Mouse (Mus musculus): ENCODE measurements around the gene Prkab2. TPM values are rescaled to one million over a fixed set of nuclear protein-coding genes. Genes with fewer than 3 reads are reported as not detected.

The Prkab2 gene
- polyA plus RNA-seq, 1 experiment from 2014 or later: 3.1 TPM

DNA sequence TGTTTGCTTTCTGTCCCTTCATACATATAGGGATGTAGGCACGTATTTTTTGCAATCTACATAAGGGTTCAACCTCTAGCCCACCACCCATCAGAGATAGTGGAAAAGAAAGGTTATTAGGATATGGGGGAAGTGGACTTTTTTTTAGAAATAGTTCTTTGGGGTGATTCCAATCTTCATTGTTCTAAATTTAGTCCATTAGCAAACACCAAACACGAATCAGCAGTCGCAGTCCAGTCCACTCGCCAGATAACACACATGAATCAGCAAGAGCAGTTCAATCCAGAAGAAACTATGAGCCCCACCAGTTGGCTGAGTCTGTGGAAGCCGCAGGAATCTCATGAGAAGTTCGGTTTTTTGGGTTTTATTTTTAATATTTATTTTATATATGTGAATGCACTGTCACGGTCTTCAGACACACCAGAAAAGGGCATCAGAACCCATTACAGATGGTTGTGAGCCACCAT lies 16.7 kb downstream of the Prkab2 start, which contains the start of gene Gm17651:
TSS of gene Gm17651 (minus strand) at position 51 of the 467 bp plus-strand sequence.
- Histone ChIP-seq H3K27ac (ENCODE audit: low read length) (no peak within 1 kb of the TSS), H3K4me3 (ENCODE audit: low read depth, low read length) (no peak within 1 kb of the TSS), H3K36me3 (ENCODE audit: insufficient read depth, low read length) (0 out of 2 replicates have a peak, but pooled peaks cover 9% of the 10 kb centered on the region), H3K4me1 (ENCODE audit: insufficient read depth, low read depth, low read length) (no peaks in the 10 kb centered on the region), H3K4me2 (replicated peaks; ENCODE audit: low read depth, low read length) (no peak within 1 kb of the TSS), H3K9ac (replicated peaks; ENCODE audit: low read depth) (no peak within 1 kb of the TSS), H3K9me3 (ENCODE audit: low read length) (no peaks in the 10 kb centered on the region), H3K27me3 (replicated peaks; ENCODE audit: insufficient read depth, low read length) (no peaks in the 10 kb centered on the region)
- WGBS: 81% methylated on average over 7 of the region's 7 CpGs
- DNase-seq (ENCODE audit: low spot score) (no peak), ATAC-seq (no peak)
- TF ChIP-seq EP300 (IDR thresholded peaks at IDR 0.05): no peak
- no peak for TF ChIP-seq CTCF (IDR thresholded peaks at IDR 0.05)

DNA sequence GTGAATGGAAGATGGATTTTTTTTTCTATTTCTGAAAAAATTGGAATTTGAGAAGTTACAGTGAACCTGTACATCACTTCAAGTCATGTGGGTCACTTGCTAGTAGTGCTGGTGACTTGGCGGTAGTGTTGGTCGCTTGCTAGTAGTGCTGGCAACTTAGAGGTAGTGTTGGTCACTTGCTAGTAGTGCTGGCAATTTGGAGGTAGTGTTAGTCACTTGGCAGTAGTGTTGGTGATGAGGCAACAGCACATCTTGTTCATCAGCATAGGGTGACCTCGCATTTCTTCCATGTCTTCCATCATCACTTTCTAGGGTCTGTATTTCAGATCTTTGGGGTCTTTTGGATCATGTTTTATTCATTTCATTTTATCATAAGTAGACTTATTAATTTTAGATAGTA lies 18.1 kb downstream of the Prkab2 start:
- H3K4me2 ChIP-seq (replicated peaks; ENCODE audit: low read depth, low read length): no peak overlapping the region
- 96% methylated on average over 3 of the region's 3 CpGs for WGBS
- H3K9ac ChIP-seq (replicated peaks; ENCODE audit: low read depth): no peak overlapping the region
- DNase-seq (ENCODE audit: low spot score) (no peak), ATAC-seq (no peak)
- H3K27me3 ChIP-seq (replicated peaks; ENCODE audit: insufficient read depth, low read length): no peaks in the 10 kb centered on the region
- H3K9me3 ChIP-seq (ENCODE audit: low read length): no peaks in the 10 kb centered on the region
- H3K36me3 ChIP-seq (ENCODE audit: insufficient read depth, low read length): 0 out of 2 replicates have a peak, but pooled peaks cover 3% of the 10 kb centered on the region
- H3K27ac ChIP-seq (ENCODE audit: low read length): no peak overlapping the region
- H3K4me3 ChIP-seq (ENCODE audit: low read depth, low read length): no peak overlapping the region
- TF ChIP-seq EP300 (IDR thresholded peaks at IDR 0.05) (no peak), CTCF (IDR thresholded peaks at IDR 0.05) (no peak)
- H3K4me1 ChIP-seq (ENCODE audit: insufficient read depth, low read depth, low read length): 0 out of 2 replicates have a peak, but pooled peaks cover under 1% of the 10 kb centered on the region

DNA sequence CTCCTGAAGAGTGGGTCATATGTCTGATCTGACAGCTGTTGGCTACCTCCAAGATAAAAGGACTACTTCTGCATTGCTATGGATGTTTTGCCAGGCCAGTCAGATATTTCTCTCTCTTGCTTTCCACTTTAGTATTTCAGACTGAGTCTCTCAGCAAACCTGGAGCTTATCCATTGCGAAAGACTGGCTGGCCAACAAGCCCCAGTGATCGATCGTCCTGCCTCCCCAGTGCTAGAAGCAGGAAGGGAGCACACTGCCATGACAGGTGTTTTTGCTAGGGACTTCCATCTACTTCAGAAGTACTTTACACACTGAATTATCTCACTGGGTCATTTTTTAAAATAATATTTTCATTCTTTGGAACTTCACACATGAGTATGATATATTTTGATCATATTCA lies 20.4 kb downstream of the Prkab2 start:
- Histone ChIP-seq H3K4me1 (ENCODE audit: insufficient read depth, low read depth, low read length) (peaks cover 11% of the 10 kb centered on the region; the same call in 1 of the 2 replicates), H3K27me3 (replicated peaks; ENCODE audit: insufficient read depth, low read length) (no peaks in the 10 kb centered on the region), H3K9me3 (ENCODE audit: low read length) (no peaks in the 10 kb centered on the region), H3K27ac (ENCODE audit: low read length) (no peak overlapping the region), H3K36me3 (ENCODE audit: insufficient read depth, low read length) (no peaks in the 10 kb centered on the region), H3K4me2 (replicated peaks; ENCODE audit: low read depth, low read length) (no peak overlapping the region), H3K9ac (replicated peaks; ENCODE audit: low read depth) (no peak overlapping the region), H3K4me3 (ENCODE audit: low read depth, low read length) (no peak overlapping the region)
- no peak for DNase-seq (ENCODE audit: low spot score)
- no peak for ATAC-seq
- 81% methylated on average over 3 of the region's 3 CpGs for WGBS
- TF ChIP-seq CTCF (IDR thresholded peaks at IDR 0.05) (no peak), EP300 (IDR thresholded peaks at IDR 0.05) (no peak)

DNA sequence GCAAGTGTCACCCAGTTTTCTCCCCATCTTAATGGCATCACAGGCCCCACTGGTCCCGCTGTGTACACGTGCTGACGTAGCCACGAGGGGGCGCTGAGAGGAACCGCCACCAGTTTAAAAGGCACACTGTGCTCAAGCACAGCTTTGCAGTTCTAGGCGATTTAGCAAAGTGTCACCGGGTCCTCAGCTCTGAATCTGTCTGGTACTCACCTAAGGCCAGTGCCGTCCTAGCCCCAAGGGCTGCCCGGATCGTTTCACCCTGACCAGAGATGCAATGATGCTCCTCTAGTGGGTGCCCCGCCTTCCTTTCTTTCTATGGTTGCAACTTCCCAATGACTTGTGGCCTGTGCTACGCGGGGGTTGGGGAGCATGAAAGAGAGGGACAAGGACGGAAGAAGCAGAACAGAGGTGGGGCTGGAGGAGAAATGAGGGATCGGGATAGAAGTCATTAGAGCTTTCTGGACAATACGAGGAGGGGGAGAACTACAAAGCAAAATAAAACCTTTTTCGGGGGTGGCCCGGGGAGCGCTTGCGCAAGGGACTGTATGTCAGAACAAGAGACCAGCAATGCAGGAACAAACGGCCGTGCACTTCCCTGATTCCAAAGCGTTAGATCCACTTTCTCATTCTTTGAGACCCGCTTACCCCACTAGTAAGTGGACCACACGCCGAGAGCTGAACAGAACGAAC lies 22.8 kb downstream of the Prkab2 start:
- DNase-seq (ENCODE audit: low spot score): peak; percentile 75
- Histone ChIP-seq H3K27me3 (replicated peaks; ENCODE audit: insufficient read depth, low read length) (no peaks in the 10 kb centered on the region), H3K9ac (replicated peaks; ENCODE audit: low read depth) (peak overlapping the region; percentile 23; the same call in 1 of the 2 replicates), H3K4me1 (ENCODE audit: insufficient read depth, low read depth, low read length) (peaks cover 11% of the 10 kb centered on the region; the same call in 1 of the 2 replicates), H3K27ac (ENCODE audit: low read length) (no peak overlapping the region), H3K36me3 (ENCODE audit: insufficient read depth, low read length) (no peaks in the 10 kb centered on the region), H3K4me2 (replicated peaks; ENCODE audit: low read depth, low read length) (peak overlapping the region; percentile 82), H3K9me3 (ENCODE audit: low read length) (no peaks in the 10 kb centered on the region), H3K4me3 (ENCODE audit: low read depth, low read length) (peak overlapping the region; percentile 39)
- peak; percentile 62 for ATAC-seq
- WGBS: 3% methylated on average over 28 of the region's 28 CpGs
- TF ChIP-seq CTCF (IDR thresholded peaks at IDR 0.05) (peak; percentile 90), EP300 (IDR thresholded peaks at IDR 0.05) (no peak)

DNA sequence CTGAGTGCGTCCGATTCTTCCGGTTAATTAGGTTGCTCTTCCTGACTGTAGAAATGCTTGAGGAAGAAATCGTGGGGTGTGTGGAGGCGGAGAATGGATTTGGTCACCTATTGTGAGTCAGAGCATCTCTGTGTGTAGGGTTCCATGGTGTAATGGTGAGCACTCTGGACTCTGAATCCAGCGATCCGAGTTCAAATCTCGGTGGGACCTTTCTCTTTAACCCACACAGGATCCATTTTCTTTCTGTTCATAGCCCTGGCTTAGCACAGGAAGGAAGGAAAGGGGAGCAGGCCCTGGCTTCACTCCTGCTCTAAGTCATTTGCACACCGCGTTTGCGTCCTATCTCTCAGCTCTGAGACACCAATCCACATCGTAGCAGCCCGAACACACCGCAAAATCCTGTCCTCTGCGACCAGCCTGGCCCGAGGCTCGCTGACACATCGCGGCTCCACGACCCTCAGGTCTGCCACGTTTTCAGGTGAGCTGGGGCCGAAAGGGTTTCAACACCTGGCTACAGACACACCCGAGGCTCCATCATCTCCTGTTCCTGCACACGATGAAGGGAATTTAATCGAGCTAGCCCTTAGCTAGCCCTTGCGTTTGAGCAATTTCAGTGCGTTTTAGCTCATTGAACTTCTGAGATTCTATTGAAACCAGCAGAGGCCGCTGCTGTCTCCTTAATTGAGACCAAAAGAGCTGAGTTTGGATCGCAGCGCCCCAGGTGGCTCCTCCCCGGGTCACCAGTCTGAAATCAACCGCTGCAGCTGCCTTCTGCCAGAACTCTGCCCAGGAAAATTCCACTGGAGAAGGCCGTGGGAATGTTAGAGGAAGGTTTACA lies 23.5 kb downstream of the Prkab2 start:
- Histone ChIP-seq H3K4me1 (ENCODE audit: insufficient read depth, low read depth, low read length) (peaks cover 11% of the 10 kb centered on the region; the same call in 1 of the 2 replicates), H3K4me2 (replicated peaks; ENCODE audit: low read depth, low read length) (peak overlapping the region; percentile 82), H3K4me3 (ENCODE audit: low read depth, low read length) (peak overlapping the region; percentile 39), H3K36me3 (ENCODE audit: insufficient read depth, low read length) (no peaks in the 10 kb centered on the region), H3K27me3 (replicated peaks; ENCODE audit: insufficient read depth, low read length) (no peaks in the 10 kb centered on the region), H3K27ac (ENCODE audit: low read length) (no peak overlapping the region), H3K9ac (replicated peaks; ENCODE audit: low read depth) (peak overlapping the region; percentile 23; the same call in 1 of the 2 replicates), H3K9me3 (ENCODE audit: low read length) (no peaks in the 10 kb centered on the region)
- ATAC-seq: 0 out of 2 replicates have a peak, but pooled peaks have one; percentile 9
- WGBS: 3% methylated on average over 33 of the region's 33 CpGs
- DNase-seq (ENCODE audit: low spot score): peak; percentile 87
- TF ChIP-seq CTCF (IDR thresholded peaks at IDR 0.05) (peak; percentile 79), EP300 (IDR thresholded peaks at IDR 0.05) (peak; percentile 18; the same call in 1 of the 2 replicates)

DNA sequence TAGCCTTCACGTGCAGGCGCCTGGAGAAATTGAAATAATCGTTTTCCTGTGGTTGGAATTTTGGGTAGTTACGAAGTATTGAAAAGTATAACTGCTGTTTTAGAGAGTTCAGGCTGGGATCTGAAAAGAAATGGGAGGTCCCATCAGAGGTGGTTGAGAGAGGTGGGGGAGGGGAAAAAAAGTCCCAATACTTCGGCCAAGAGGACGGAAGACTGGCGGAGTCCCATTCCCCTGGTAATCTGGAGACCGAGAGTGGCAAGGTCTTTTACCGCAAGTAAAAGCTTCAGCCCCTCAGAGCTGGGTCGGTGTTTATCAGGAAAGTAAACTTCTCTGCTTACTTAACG lies 24.1 kb downstream of the Prkab2 start:
- TF ChIP-seq EP300 (IDR thresholded peaks at IDR 0.05): no peak
- TF ChIP-seq CTCF (IDR thresholded peaks at IDR 0.05): no peak
- Histone ChIP-seq H3K4me1 (ENCODE audit: insufficient read depth, low read depth, low read length) (peaks cover 11% of the 10 kb centered on the region; the same call in 1 of the 2 replicates), H3K9me3 (ENCODE audit: low read length) (no peaks in the 10 kb centered on the region), H3K4me2 (replicated peaks; ENCODE audit: low read depth, low read length) (peak overlapping the region; percentile 82), H3K36me3 (ENCODE audit: insufficient read depth, low read length) (no peaks in the 10 kb centered on the region), H3K27me3 (replicated peaks; ENCODE audit: insufficient read depth, low read length) (no peaks in the 10 kb centered on the region), H3K4me3 (ENCODE audit: low read depth, low read length) (peak overlapping the region; percentile 39), H3K27ac (ENCODE audit: low read length) (no peak overlapping the region), H3K9ac (replicated peaks; ENCODE audit: low read depth) (no peak overlapping the region)
- 2% methylated on average over 11 of the region's 11 CpGs for WGBS
- ATAC-seq (no peak), DNase-seq (ENCODE audit: low spot score) (no peak)
